Mouse (Mus musculus): ENCODE measurements around the gene Cdkl4. TPM values are rescaled to one million over a fixed set of nuclear protein-coding genes. Genes with fewer than 3 reads are reported as not detected.
A peak's percentile ranks its signal among the peaks of the same experiment; 100 is the strongest.

Gene Cdkl4
- 5.3 and 5.4 TPM in 2 replicates for polyA plus RNA-seq (2015; fragmentation: Nextera tagmentation; extraction: Ambion mirVana)

DNA sequence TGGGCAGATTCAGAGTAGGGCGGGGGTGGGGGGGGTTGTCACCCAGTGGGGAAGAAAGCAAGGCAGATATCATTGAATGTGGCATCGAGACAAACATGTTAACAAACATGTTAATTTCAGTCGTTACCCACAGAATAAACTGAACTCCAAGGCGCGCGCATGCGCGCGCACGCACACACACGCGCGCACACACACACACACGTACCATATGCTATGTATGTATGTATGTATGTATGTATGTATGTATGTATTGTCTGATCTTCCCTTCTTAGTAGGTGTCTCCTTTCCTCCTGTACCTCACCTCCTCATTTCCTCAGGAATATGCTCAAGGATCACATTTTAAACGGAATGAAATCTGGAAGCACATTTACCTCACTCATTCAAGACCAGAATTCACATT, at the start of gene Cdkl4:
Cdkl4 (minus strand) TSS at position 175 of the 400 bp plus-strand sequence.
- H3K4me1 ChIP-seq = peaks cover 12% of the 10 kb centered on the region; the same call in 1 of the 2 replicates
- H3K4me3 ChIP-seq (replicated peaks) = peak within 1 kb of the TSS; percentile 46
- no peak within 1 kb of the TSS for H3K27ac ChIP-seq (replicated peaks)
- peak within 1 kb of the TSS; percentile 80 for H3K4me2 ChIP-seq
- peaks cover 11% of the 10 kb centered on the region for H3K36me3 ChIP-seq
- peak; percentile 22; the same call in 1 of the 2 replicates for ATAC-seq (ENCODE audit: low FRiP score)
- H3K27me3 ChIP-seq (replicated peaks) = no peaks in the 10 kb centered on the region
- no peaks in the 10 kb centered on the region for H3K9me3 ChIP-seq (replicated peaks)
- WGBS = 65% methylated on average over 15 of the region's 15 CpGs
- peak within 1 kb of the TSS; percentile 49 for H3K9ac ChIP-seq (replicated peaks)

DNA sequence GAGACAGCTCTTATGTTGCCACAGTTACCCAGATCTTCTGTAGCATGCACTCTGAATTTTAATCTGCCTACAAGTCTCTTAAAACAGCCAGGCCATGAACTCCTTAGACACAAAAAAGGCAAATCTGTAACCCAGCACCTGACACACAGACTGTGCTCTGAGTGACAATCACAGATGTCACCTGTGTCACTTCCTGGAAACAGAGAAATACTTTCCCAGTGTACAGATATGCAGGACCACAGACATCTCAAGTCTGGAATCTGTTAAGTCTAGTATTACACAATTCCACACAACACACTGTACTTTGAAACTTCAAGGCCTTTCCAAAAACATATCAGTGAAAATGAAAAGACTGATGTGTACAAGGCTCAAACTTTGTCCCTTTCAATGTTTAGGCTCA, 47.4 kb upstream of the Cdkl4 start:
- Histone ChIP-seq H3K4me1 (no peaks in the 10 kb centered on the region), H3K9me3 (replicated peaks) (no peaks in the 10 kb centered on the region), H3K4me2 (no peak overlapping the region), H3K4me3 (replicated peaks) (no peak overlapping the region), H3K27me3 (replicated peaks) (no peaks in the 10 kb centered on the region), H3K27ac (replicated peaks) (no peak overlapping the region), H3K9ac (replicated peaks) (no peak overlapping the region), H3K36me3 (peaks cover 9% of the 10 kb centered on the region; the same call in 1 of the 2 replicates)
- no peak for ATAC-seq (ENCODE audit: low FRiP score)

DNA sequence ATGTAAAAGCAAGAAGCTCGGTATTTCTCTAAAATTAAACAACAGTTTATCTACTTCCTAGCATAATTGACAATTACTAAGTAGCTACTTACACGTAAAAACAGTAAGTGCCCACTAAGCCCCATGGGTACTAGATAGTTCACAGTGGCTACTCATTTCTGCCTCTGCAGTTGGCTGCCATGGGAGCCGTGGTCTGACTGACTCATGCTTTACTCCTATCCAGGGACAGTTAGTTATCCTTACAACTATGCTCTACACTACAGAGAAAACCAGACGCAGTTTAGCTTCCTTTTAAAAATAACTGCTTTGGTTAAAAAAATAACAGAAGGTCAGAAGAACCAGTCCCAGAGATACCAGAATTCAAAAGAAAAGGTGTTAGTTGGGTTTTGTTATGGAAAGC, 44.1 kb upstream of the Cdkl4 start:
- no peaks in the 10 kb centered on the region for H3K27me3 ChIP-seq (replicated peaks)
- no peak for ATAC-seq (ENCODE audit: low FRiP score)
- H3K9ac ChIP-seq (replicated peaks) = no peak overlapping the region
- no peak overlapping the region for H3K27ac ChIP-seq (replicated peaks)
- no peaks in the 10 kb centered on the region for H3K9me3 ChIP-seq (replicated peaks)
- H3K4me3 ChIP-seq (replicated peaks) = no peak overlapping the region
- no peaks in the 10 kb centered on the region; the same call in 1 of the 2 replicates for H3K36me3 ChIP-seq
- peaks cover 9% of the 10 kb centered on the region; the same call in 1 of the 2 replicates for H3K4me1 ChIP-seq
- 80% methylated on average over 4 of the region's 4 CpGs for WGBS
- no peak overlapping the region for H3K4me2 ChIP-seq

DNA sequence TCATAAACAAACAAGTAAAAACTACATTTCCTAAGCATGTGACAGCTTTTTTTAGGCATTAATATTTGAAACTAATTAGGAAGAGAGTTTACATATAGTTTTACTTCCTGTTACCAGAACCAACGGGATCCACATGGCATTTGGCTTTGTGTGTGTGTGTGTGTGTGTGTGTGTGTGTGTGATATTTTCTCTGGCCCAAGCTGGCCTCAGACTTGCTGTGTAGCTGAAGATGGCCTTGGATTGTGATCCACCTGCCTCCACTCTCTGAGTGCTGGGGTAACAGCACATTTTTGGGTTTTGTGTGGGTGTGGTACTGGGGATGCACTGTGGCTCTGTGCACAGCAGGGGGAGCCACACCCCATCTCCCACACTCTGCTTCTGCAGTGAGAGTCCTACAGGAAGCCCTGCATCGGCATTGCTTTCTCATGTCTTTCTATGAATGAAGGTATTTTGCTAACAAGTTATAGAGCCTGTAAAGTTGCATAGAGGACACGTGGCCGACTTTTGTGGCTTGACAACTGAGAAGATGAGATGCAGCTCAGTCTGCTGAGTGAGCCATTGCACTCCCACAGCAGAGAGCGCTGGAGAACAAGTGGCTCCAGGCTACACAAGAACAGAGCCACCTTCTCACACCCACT, 43.3 kb upstream of the Cdkl4 start:
- H3K4me2 ChIP-seq = no peak overlapping the region
- H3K4me3 ChIP-seq (replicated peaks) = no peak overlapping the region
- WGBS = 60% methylated on average over 5 of the region's 5 CpGs
- no peak overlapping the region for H3K9ac ChIP-seq (replicated peaks)
- H3K27me3 ChIP-seq (replicated peaks) = no peaks in the 10 kb centered on the region
- peaks cover 9% of the 10 kb centered on the region; the same call in 1 of the 2 replicates for H3K4me1 ChIP-seq
- H3K9me3 ChIP-seq (replicated peaks) = no peaks in the 10 kb centered on the region
- peak; percentile 59; the same call in 1 of the 2 replicates for ATAC-seq (ENCODE audit: low FRiP score)
- H3K36me3 ChIP-seq = no peaks in the 10 kb centered on the region; the same call in 1 of the 2 replicates
- no peak overlapping the region for H3K27ac ChIP-seq (replicated peaks)

DNA sequence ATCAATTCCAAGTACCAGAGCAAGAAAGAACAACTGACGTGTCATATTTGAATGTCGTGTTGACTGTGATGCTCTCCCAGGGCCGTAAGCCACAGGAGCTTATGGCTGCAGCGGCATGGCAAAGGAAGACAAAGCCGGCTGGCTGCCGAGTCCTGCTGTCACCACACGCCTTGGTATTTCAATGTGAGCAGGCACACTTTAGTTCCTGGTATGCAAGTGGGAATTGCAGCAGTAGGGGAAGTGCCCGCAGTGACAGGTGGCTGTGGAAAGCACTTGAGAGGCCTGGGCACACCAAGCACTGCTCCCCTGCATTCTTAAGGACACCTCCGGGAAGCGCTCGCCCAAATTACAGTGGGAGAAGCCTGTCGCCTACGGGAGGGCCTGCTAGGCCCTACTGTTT, 41.9 kb upstream of the Cdkl4 start:
- Histone ChIP-seq H3K4me1 (peaks cover 9% of the 10 kb centered on the region; the same call in 1 of the 2 replicates), H3K27ac (replicated peaks) (no peak overlapping the region), H3K4me2 (no peak overlapping the region), H3K9ac (replicated peaks) (no peak overlapping the region), H3K9me3 (replicated peaks) (no peaks in the 10 kb centered on the region), H3K4me3 (replicated peaks) (no peak overlapping the region), H3K36me3 (peaks cover 13% of the 10 kb centered on the region), H3K27me3 (replicated peaks) (no peaks in the 10 kb centered on the region)
- ATAC-seq (ENCODE audit: low FRiP score) = no peak
- 75% methylated on average over 13 of the region's 13 CpGs for WGBS

GRCm38 (mm10) chr17:80618890-80619289, 41.3 kb upstream of the Cdkl4 start:
- Histone ChIP-seq H3K27ac (replicated peaks) (no peak overlapping the region), H3K27me3 (replicated peaks) (no peaks in the 10 kb centered on the region), H3K4me3 (replicated peaks) (no peak overlapping the region), H3K36me3 (peaks cover 16% of the 10 kb centered on the region), H3K4me2 (no peak overlapping the region), H3K9me3 (replicated peaks) (no peaks in the 10 kb centered on the region), H3K4me1 (peaks cover 9% of the 10 kb centered on the region; the same call in 1 of the 2 replicates), H3K9ac (replicated peaks) (no peak overlapping the region)
- 70% methylated on average over 5 of the region's 5 CpGs for WGBS
- ATAC-seq (ENCODE audit: low FRiP score) = no peak

GRCm38 (mm10) chr17:80603806-80604205, 26.2 kb upstream of the Cdkl4 start:
- Histone ChIP-seq H3K9ac (replicated peaks) (no peak overlapping the region), H3K4me2 (no peak overlapping the region), H3K36me3 (peaks cover 82% of the 10 kb centered on the region), H3K9me3 (replicated peaks) (no peaks in the 10 kb centered on the region), H3K4me3 (replicated peaks) (no peak overlapping the region), H3K27ac (replicated peaks) (no peak overlapping the region), H3K4me1 (no peaks in the 10 kb centered on the region), H3K27me3 (replicated peaks) (no peaks in the 10 kb centered on the region)
- WGBS = 75% methylated on average over 6 of the region's 6 CpGs
- ATAC-seq (ENCODE audit: low FRiP score) = no peak

DNA sequence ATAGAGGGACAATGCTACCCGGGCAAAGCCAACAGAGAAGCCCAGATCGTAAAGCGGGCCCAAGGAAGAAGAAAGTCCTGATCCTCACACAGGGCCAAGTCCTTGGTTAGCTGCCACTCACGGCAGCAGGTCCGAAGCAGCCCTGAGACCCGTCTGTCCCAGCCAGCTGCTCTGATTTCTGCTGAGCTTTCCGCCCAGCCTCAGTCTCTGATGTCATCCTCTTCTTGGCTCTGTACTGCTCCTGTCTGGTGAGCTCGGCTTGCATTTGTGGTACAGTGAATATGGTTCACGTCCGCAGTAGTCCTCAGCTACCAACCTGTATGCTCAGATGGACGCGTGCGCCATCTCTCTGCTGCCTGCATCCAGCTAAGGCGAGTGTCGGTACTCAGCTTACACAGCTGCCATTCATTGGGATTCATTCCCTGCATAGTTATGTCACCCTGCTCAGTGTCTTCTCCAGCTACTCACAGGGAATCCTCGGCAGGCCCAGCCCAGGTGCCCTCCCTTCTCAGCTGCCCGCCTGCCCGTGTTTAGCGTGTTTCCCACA, 25.5 kb upstream of the Cdkl4 start:
- no peak overlapping the region for H3K27ac ChIP-seq (replicated peaks)
- no peaks in the 10 kb centered on the region for H3K27me3 ChIP-seq (replicated peaks)
- H3K4me1 ChIP-seq = no peaks in the 10 kb centered on the region
- ATAC-seq (ENCODE audit: low FRiP score) = no peak
- no peak overlapping the region for H3K4me3 ChIP-seq (replicated peaks)
- peaks cover 75% of the 10 kb centered on the region for H3K36me3 ChIP-seq
- H3K9ac ChIP-seq (replicated peaks) = no peak overlapping the region
- 93% methylated on average over 19 of the region's 19 CpGs for WGBS
- no peak overlapping the region for H3K4me2 ChIP-seq
- no peaks in the 10 kb centered on the region for H3K9me3 ChIP-seq (replicated peaks)

DNA sequence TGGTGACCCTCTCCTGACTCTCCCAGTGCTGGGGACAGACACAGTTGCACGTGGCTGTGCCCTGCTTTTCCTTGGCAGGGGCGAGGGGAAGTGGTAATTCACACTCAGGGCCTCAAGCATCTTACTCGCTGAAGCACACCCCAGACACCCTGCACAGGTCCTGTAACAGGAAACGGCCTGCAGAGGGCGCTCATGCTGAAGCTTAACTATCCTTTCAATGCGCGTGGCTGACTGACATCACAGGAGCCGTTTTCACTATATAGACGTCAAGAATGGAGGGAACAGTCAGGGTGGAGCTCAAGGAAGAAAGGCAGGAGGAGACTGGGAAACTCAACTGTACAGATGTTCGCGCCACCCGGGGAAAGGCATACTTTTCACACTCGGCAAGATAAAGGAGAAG, 23.8 kb upstream of the Cdkl4 start:
- H3K4me2 ChIP-seq = no peak overlapping the region
- H3K27me3 ChIP-seq (replicated peaks) = no peaks in the 10 kb centered on the region
- H3K27ac ChIP-seq (replicated peaks) = no peak overlapping the region
- H3K4me3 ChIP-seq (replicated peaks) = no peak overlapping the region
- H3K9me3 ChIP-seq (replicated peaks) = no peaks in the 10 kb centered on the region
- H3K4me1 ChIP-seq = no peaks in the 10 kb centered on the region
- WGBS = 65% methylated on average over 13 of the region's 13 CpGs
- H3K9ac ChIP-seq (replicated peaks) = no peak overlapping the region
- ATAC-seq (ENCODE audit: low FRiP score) = no peak
- peaks cover 78% of the 10 kb centered on the region for H3K36me3 ChIP-seq

GRCm38 (mm10) chr17:80583051-80583450, 5.4 kb upstream of the Cdkl4 start:
- Histone ChIP-seq H3K9me3 (replicated peaks) (no peaks in the 10 kb centered on the region), H3K4me3 (replicated peaks) (no peak overlapping the region), H3K27me3 (replicated peaks) (no peaks in the 10 kb centered on the region), H3K4me1 (no peaks in the 10 kb centered on the region), H3K4me2 (no peak overlapping the region), H3K9ac (replicated peaks) (no peak overlapping the region), H3K27ac (replicated peaks) (no peak overlapping the region), H3K36me3 (peaks cover 35% of the 10 kb centered on the region)
- no peak for ATAC-seq (ENCODE audit: low FRiP score)
- 98% methylated on average over 6 of the region's 6 CpGs for WGBS

GRCm38 (mm10) chr17:80579901-80580300, 2.3 kb upstream of the Cdkl4 start:
- Histone ChIP-seq H3K27me3 (replicated peaks) (no peaks in the 10 kb centered on the region), H3K9ac (replicated peaks) (no peak overlapping the region), H3K4me3 (replicated peaks) (no peak overlapping the region), H3K4me2 (no peak overlapping the region), H3K9me3 (replicated peaks) (no peaks in the 10 kb centered on the region), H3K27ac (replicated peaks) (no peak overlapping the region), H3K36me3 (peaks cover 26% of the 10 kb centered on the region), H3K4me1 (peaks cover 12% of the 10 kb centered on the region; the same call in 1 of the 2 replicates)
- 82% methylated on average over 6 of the region's 6 CpGs for WGBS
- ATAC-seq (ENCODE audit: low FRiP score) = no peak

DNA sequence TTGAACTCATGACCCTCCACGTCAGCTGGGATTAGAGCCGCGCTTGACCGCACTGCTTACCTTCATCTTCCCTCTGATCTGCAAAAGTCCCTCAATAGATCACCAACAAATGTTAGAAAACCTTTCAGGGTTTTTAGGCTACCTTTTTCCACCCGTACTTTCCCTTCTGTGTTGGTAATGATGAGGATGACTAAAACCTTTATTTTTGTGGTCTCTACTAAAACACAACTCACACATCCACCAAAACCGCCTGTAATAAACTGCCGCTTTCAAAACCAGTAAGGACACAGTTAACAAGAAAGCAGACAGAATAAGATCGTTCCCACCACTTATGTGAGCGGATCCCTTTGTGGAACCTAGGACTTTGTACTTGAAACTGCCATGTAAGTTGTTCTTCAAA, 1.5 kb upstream of the Cdkl4 start:
- Histone ChIP-seq H3K4me2 (no peak overlapping the region), H3K4me1 (peaks cover 12% of the 10 kb centered on the region; the same call in 1 of the 2 replicates), H3K27ac (replicated peaks) (no peak overlapping the region), H3K9ac (replicated peaks) (no peak overlapping the region), H3K27me3 (replicated peaks) (no peaks in the 10 kb centered on the region), H3K36me3 (peaks cover 18% of the 10 kb centered on the region), H3K4me3 (replicated peaks) (no peak overlapping the region), H3K9me3 (replicated peaks) (no peaks in the 10 kb centered on the region)
- 90% methylated on average over 9 of the region's 9 CpGs for WGBS
- ATAC-seq (ENCODE audit: low FRiP score) = no peak
